Mouse (Mus musculus) left cerebral cortex, postnatal 10 days (tissue): ENCODE data around the gene Fancg. TPM values are rescaled to one million over a fixed set of nuclear protein-coding genes. Genes with fewer than 3 reads are reported as not detected.

Experiments used
- DNase-seq, 2 experiments: peaks; one replicate each; pipeline ENCODE4 v3.0.0; 2021 to 2022; ENCODE audit warnings: low spot score in 2 of 2, mixed read lengths in 1 of 2; ENCODE audit errors: extremely low spot score in 1 of 2
- intact Hi-C: fragments of 180-260 bp; cut with DNase I; formaldehyde crosslinking; loops from one replicate; pipeline ENCODE4 v1.15.1; 2025
- total RNA-seq, 2 experiments: library from RNA; stranded (reverse); gene quantifications; 2 replicates each; pipeline ENCODE4 v1.2.3; 2021

Gene Fancg
- 10 to 100 TPM in 1 of 2 experiments, 1 to 10 TPM in 1; 8.4 to 10.8 TPM for total RNA-seq

DNA sequence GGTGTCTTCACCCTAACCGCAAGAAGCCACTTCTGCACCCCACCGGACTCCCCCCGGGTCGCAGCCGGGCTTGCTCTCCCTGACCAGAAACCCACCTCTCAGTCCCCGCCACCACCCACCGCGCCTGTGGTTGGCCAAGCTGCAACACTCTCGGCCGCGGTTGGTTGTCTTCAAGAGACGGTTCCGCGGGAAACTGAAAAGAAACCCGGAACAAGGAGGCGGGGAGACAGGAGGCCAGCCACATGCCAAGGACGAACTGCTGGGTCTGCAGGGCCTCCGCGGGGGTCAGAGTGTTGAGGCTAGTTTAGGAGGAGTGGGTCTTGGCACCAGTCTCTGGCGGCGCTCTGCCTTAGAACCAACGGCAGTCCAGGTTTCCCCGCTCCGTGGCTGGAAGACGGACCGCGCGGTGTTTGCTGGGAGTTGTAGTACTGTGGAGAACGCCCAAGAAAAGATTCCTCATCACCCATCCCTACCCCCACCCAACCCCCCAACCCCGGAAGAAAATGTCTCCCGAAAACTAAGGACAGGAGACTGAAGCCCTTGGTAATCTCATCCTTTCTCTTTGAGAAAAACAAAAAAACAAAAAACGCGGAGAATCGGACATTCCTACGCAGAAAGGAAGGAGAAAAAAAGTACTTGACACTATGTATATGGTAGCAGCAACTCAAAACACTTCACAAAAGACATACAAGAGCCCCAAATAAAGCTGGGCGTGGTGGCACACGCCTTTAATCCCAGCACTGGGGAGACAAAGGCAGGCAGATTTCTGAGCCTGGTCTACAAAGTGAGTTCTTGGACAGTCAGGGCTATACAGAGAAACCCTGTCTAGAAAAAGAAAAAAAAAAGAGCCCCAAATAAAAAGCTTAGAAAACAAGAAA, at the start of gene Fancg:
Gene Fancg (minus strand): TSS at position 346 of the 878 bp plus-strand sequence.
- peak; percentile 81 to 89 for DNase-seq
- intact Hi-C loops = no loop called here

GRCm38 (mm10) chr4:43059697-43060096, 49.4 kb upstream of the Fancg start:
- DNase-seq = no peak
- intact Hi-C loops = loop anchor here (5.0 kb wide), 2 partner anchors 53 to 183 kb away; no protein-coding TSS in a partner anchor

DNA sequence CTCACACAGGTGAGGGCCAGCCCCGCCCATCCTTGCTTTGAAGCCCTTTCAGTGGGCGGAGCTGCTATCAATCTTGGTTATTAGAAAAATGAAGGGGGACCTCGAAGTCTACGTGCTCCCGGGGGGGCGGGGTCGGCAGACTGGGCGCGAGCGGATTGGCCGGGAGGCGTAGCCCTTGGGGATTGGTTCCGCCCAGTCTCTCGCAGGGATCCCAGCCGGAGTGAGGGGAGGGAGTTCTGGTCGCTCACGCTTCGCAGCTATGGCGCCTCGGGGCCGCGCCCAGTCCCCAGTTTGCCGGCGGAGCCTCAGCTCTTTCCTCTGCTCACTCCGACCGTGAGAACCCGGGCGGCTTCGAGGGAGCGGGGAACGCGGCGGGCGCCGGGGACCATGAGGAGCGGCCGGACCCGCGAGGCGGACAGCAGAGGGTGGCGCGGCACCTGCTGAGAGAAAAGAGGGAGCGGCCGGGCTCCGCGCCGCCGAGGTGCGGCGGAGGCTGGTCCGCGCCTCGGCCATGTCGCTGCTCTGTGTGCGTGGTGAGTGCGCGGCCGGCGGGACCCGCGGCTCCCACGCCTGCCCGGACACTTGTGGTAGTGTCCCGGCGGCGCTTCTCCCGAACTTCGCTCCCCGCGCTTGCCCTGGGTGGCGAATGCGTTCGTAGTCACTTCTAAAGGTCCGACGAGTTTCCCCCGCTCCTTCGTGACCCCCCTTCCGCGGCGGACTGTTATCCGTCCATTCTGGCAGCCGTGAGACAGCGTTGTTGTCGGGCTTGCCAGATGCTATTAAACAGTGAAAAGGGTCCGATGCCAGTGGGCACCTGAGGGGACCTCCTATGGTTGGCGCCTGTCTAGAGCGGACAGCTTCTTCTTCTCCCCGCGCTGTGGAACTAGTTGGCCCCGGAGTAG, 48.7 kb upstream of the Fancg start, which contains the start of gene Unc13b:
Gene Unc13b (plus strand): TSS at position 201 of the 902 bp plus-strand sequence.
- intact Hi-C loops = loop anchor here (5.0 kb wide), 2 partner anchors 53 to 183 kb away; no protein-coding TSS in a partner anchor
- peak; percentile 90 to 97 for DNase-seq

- DNase-seq = no peak
- intact Hi-C loops = loop anchor here (5.0 kb wide), 2 partner anchors 54 to 184 kb away; no protein-coding TSS in a partner anchor
These were observed 48.1 kb upstream of the Fancg start for GRCm38 (mm10) chr4:43058392-43058752.

DNA sequence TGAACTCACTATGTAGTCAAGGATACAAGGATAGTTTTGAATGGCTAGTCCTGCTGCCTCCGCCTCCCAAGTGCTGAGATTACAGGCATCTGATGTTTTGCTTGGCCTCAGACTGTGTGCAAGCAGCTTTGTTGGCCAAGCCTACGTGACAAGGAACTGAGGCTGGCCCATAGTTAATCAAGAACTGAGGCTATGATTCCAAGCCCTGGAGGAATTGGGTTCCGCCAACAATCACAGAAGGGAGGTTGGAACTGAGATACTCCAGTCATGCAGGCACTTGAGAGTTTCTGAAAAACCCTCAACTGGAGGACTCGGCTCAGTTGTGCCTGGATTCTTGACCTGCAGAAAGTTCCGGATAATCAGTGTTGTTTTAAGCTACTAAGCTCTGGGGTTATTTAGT, 47.3 kb upstream of the Fancg start:
- intact Hi-C loops = loop anchor here (5.0 kb wide), 2 partner anchors 55 to 185 kb away; no protein-coding TSS in a partner anchor
- no peak for DNase-seq

GRCm38 (mm10) chr4:43052627-43053026, 42.3 kb upstream of the Fancg start:
- intact Hi-C loops = no loop called here
- DNase-seq = peak in 1 of 2 experiments; percentile 53

- peak; percentile 83 to 88 for DNase-seq
- intact Hi-C loops = loop anchor here (5.0 kb wide), 3 partner anchors 70 to 375 kb away; no protein-coding TSS in a partner anchor
These were observed 36.9 kb upstream of the Fancg start for GRCm38 (mm10) chr4:43047231-43047630.

- DNase-seq = no peak
- intact Hi-C loops = loop anchor here (5.0 kb wide), 3 partner anchors 71 to 376 kb away; no protein-coding TSS in a partner anchor
These were observed 36.3 kb upstream of the Fancg start for GRCm38 (mm10) chr4:43046607-43047006.

- DNase-seq = peak; percentile 93 to 99
- intact Hi-C loops = loop anchor here (5.0 kb wide), 3 partner anchors 72 to 377 kb away; no protein-coding TSS in a partner anchor
These were observed 35.5 kb upstream of the Fancg start, which contains the start of gene Fam214b for GRCm38 (mm10) chr4:43045659-43046302. Gene Fam214b (minus strand): TSS chr4:43046220.

GRCm38 (mm10) chr4:43045285-43045658, 35.0 kb upstream of the Fancg start:
- intact Hi-C loops = loop anchor here (5.0 kb wide), 3 partner anchors 72 to 377 kb away; no protein-coding TSS in a partner anchor
- peak in 1 of 2 experiments; percentile 65 for DNase-seq

DNA sequence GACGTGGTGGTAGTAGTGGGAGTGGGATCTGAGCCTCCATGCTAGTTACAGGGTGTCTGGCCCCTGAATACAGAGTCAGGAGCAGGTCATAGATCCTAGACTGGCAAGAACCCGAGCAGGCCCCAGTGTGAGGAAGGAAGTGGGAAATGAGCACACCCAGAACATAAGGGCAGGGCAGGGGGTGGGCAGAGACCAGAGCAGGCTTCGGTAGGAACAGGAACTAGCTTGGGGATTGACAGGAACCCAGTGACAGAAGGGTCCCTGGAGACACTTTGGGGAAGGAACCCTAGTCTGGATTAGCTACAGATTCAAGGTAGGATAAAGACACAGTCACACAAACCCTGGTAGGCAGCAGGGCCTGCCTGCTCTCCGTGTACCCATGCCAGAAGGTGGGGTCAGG, 34.4 kb upstream of the Fancg start:
- intact Hi-C loops = loop anchor here (5.0 kb wide), 3 partner anchors 73 to 378 kb away; no protein-coding TSS in a partner anchor

GRCm38 (mm10) chr4:43043644-43044357, 33.5 kb upstream of the Fancg start:
- intact Hi-C loops = no loop called here
- peak; percentile 60 to 89 for DNase-seq

More for the DNA sequence above, 34.4 kb upstream of the Fancg start:
- DNase-seq = peak in 1 of 2 experiments; percentile 64

DNA sequence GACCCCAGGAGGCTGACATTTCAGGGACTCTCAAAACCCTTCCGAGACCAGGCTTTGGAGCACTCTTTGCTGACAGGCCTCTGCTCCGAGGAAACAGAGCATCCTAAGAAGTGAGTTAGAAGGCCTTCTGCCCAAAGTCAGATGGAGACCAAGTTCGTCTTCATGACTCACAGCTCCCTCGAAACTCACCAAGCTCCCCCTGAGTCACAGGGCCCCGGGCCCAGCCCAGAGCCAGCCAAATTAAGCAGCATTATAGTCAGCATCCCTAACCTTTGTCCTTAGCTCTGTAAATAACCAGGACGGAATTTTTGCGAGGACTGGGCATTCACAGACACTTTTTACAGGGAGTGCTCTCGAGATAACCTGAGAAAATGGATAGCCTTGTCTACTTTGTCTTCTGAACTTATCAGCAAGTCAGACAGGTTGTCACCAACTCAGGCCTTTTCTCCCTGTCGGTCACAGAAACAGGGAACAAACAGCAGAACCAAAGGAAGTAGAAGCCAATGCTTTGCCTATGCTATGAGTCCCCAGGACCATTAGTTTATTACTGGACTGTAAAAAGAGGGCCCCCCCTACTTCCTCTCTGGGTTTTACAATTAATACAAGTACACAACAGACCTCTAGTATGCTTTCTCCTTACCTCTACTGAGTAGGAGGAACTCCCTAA, 30.7 kb upstream of the Fancg start:
- DNase-seq = no peak
- intact Hi-C loops = no loop called here

DNA sequence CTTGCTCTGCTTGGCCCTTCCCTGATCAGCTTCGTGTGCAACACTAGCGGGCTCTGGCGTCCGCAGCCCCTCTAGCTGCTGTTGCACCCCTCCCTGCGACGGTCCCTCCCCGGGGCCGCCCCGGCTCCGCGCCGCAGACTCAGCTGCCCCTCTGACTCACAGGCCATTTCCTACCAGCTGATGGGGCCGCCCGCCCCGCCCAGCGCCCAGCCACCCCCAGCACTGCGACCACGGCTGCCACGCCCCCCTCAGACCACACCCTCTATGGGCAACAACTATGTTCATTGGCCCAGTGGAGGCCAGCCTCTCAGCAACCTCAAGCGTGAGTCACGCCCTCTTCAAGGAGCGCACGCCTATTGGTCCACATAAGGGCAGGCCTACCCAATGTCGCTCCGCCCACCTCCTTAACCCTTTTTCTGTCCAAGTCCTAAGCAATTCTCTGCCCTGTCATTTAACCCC, 29.8 kb upstream of the Fancg start:
- intact Hi-C loops = no loop called here
- peak; percentile 97 to 99 for DNase-seq

DNA sequence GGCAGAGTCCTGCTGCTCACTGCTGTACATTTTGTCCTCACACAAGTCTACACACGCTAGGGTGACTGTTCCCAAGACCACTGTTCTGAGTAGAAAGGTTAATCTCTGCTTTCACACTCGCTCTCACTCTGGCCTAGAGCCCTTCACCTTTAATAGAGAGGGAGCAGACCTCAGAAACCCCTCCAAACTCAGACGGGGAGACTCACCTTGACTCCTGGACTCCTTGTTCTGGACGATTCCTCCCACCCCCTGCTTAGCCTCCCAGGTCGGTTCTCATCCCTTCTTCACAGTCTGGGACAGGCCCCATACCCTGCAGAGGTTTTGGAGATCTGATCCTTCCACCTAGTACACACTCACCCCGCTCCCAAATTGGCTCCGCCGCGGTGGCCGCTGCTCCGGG, 29.3 kb upstream of the Fancg start:
- intact Hi-C loops = no loop called here

DNA sequence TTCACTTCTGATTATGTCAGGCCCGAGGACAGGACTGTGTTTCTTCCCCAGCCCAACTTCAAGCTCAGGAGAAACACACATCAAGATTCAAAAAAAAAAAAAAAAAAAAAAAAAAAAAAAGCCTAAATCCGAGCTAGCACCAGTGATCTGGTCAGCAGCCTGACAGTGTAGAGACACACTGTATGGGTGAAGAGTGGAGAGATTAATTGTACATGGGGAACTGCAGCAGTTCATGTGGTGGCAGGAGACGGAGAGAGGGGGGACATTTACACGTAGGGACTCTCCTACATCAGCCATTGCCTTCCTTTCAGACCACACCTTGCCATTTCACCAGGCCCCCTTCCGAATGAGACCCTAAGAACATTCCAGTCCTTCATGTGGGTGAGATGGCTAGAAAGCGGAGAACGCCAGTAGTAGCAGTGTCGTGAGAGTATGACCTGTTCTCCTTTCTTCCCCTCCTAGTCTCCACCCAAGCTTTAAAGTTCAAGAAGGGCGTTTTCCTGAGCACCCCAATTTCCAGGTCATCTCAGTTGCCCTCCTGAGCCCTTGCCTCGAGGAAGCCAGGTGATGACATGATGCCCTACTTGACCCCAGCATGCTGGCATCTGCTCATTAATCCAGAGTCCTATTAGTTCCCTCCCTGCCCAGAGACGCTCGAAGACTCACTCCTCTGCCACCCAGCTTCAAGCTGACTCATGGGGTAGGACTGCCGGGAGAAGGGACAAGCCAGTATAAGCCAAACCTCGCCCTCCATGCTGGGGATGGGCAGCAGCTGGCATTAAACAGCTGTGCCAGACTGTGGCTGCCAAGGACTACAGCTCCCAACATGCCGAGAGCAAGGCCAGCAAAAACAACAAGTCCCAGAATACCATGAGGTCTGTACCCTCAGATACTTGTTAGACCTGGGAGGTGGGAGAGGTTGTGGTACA, 28.5 kb upstream of the Fancg start:
- DNase-seq = peak; percentile 55 to 71
- intact Hi-C loops = no loop called here

More for the DNA sequence above, 29.3 kb upstream of the Fancg start:
- no peak for DNase-seq
